Mouse (Mus musculus): ENCODE data around the gene Prr30.
"Not testable (repeated sequence)": the region's sequence is repeated elsewhere in the genome, so short reads cannot be mapped to it uniquely, and the experiment has no call there.

Gene Prr30

GRCm38 (mm10) chr14:101200230-101200629 lies at the start of gene Prr30:
Prr30 (minus strand) TSS chr14:101200330.
- DNase-seq (ENCODE audit: extremely low read depth, insufficient read length, low spot score): no peak

- DNase-seq (ENCODE audit: extremely low read depth, insufficient read length, low spot score): no peak
Measured at GRCm38 (mm10) chr14:101246793-101247192, 46.7 kb upstream of the Prr30 start.

GRCm38 (mm10) chr14:101245706-101246105 lies 45.6 kb upstream of the Prr30 start:
- no peak for DNase-seq (ENCODE audit: extremely low read depth, insufficient read length, low spot score)

- DNase-seq (ENCODE audit: extremely low read depth, insufficient read length, low spot score): not testable (repeated sequence)
Measured at GRCm38 (mm10) chr14:101244441-101244840, 44.3 kb upstream of the Prr30 start.

- no peak for DNase-seq (ENCODE audit: extremely low read depth, insufficient read length, low spot score)
Measured at GRCm38 (mm10) chr14:101237965-101238364, 37.8 kb upstream of the Prr30 start.

- DNase-seq (ENCODE audit: extremely low read depth, insufficient read length, low spot score): no peak
Measured at GRCm38 (mm10) chr14:101229068-101229467, 28.9 kb upstream of the Prr30 start.

GRCm38 (mm10) chr14:101222319-101222718 lies 22.2 kb upstream of the Prr30 start:
- no peak for DNase-seq (ENCODE audit: extremely low read depth, insufficient read length, low spot score)

- no peak for DNase-seq (ENCODE audit: extremely low read depth, insufficient read length, low spot score)
Measured at GRCm38 (mm10) chr14:101172258-101172657, 27.9 kb downstream of the Prr30 start.
